Mouse (Mus musculus) kidney, adult 2 months (tissue): ENCODE measurements at regions not wholly inside any gene's neighbourhood (a gene's known extent, or its start where the extent isn't known, plus 50 kb on each side); places are given as distances from the start of the nearest gene placed in this dataset.

Source experiments
- DNase-seq: peaks from one replicate; pipeline ENCODE4 v3.0.0; 2021
- H3K27ac ChIP-seq: fragments of 200-500 bp; 2 replicates; pipeline ENCODE4 v1.5.1; 2012; ENCODE audit warnings: low read depth, low read length, control low read depth, inconsistent platforms; ENCODE audit not compliant: insufficient read depth
- H3K27me3 ChIP-seq: fragments of 200-500 bp; replicated peaks from 2 replicates; pipeline ENCODE4 v1.6.1; 2012; ENCODE audit warnings: mild to moderate bottlenecking, moderate library complexity, low read length, inconsistent platforms; ENCODE audit not compliant: control insufficient read depth, insufficient read depth
- H3K36me3 ChIP-seq: fragments of 200-500 bp; 2 replicates; pipeline ENCODE4 v1.6.1; 2012; ENCODE audit warnings: mild to moderate bottlenecking, moderate library complexity, low read length, inconsistent platforms; ENCODE audit not compliant: control insufficient read depth, insufficient read depth
- H3K4me1 ChIP-seq: fragments of 200-500 bp; 2 replicates; pipeline ENCODE4 v1.6.1; 2011; ENCODE audit warnings: low read length; ENCODE audit not compliant: control insufficient read depth, insufficient read depth
- H3K4me3 ChIP-seq: fragments of 200-500 bp; 2 replicates; pipeline ENCODE4 v1.5.1; 2011; ENCODE audit warnings: mild to moderate bottlenecking, low read depth, low read length, control low read depth; ENCODE audit not compliant: insufficient read depth
- CTCF ChIP-seq: fragments of 200-500 bp; conservative IDR thresholded peaks from 2 replicates; pipeline ENCODE4 v1.5.1; 2011; ENCODE audit warnings: low read depth, mild to moderate bottlenecking, control low read depth, low read length, moderate library complexity, mixed read lengths; ENCODE audit not compliant: insufficient read depth, insufficient read length
- POLR2A ChIP-seq: fragments of 200-500 bp; IDR thresholded peaks from one replicate; pipeline ENCODE4 v1.6.1; 2011; ENCODE audit warnings: low read depth, low read length, control low read depth
- WGBS: fragments of 180-500 bp; shearing (Covaris S2); methylation state at CpG from one replicate; pipeline ENCODE4 v1.1.7; 2018; 5-methylcytosine and 5-hydroxymethylcytosine counted together

- Histone ChIP-seq H3K36me3 (no peaks in the 10 kb centered on the region), H3K27ac (no peak overlapping the region), H3K27me3 (no peaks in the 10 kb centered on the region), H3K4me1 (no peaks in the 10 kb centered on the region; the same call in 1 of the 2 replicates), H3K4me3 (no peak overlapping the region)
- TF ChIP-seq POLR2A, result no peak
- no peak for TF ChIP-seq CTCF
- no peak for DNase-seq
- WGBS, result 87% methylated on average over 8 of the region's 8 CpGs
Measured at GRCm38 (mm10) chr10:119293372-119293771, 53.5 kb upstream of the Cand1 start.
